Mouse (Mus musculus) CD4-positive, CD25-positive, alpha-beta regulatory T cell, adult 4 months (primary cell): ENCODE data around the gene Tmx2. TPM values are rescaled to one million over a fixed set of nuclear protein-coding genes. Genes with fewer than 3 reads are reported as not detected.
A peak's percentile ranks its signal among the peaks of the same experiment; 100 is the strongest.
"Not testable (repeated sequence)": the region's sequence is repeated elsewhere in the genome, so short reads cannot be mapped to it uniquely, and the experiment has no call there.

Experiments used
- ATAC-seq: one replicate; pipeline ENCODE4 v1.8.0; 2017
- polyA plus RNA-seq, 2 experiments: library from polyadenylated mRNA; unstranded; fragments of 100-300 nt; shearing (Covaris generic); gene quantifications; one replicate each; pipeline ENCODE4 v1.2.1; 2017

The Tmx2 gene
- 100 to 1,000 TPM; 115 to 140 TPM for polyA plus RNA-seq

- ATAC-seq, result no peak
These were observed at the start of gene Tmx2 for GRCm38 (mm10) chr2:84679016-84679415. Tmx2 (minus strand) TSS chr2:84679140.

GRCm38 (mm10) chr2:84728191-84728590 lies 49.3 kb upstream of the Tmx2 start:
- not testable (repeated sequence) for ATAC-seq

- ATAC-seq, result peak; percentile 98
These were observed 48.4 kb upstream of the Tmx2 start, which contains the start of gene Clp1 for GRCm38 (mm10) chr2:84727172-84727858. Clp1 (minus strand) TSS chr2:84727350.

GRCm38 (mm10) chr2:84726716-84727115 lies 47.8 kb upstream of the Tmx2 start:
- no peak for ATAC-seq

- no peak for ATAC-seq
These were observed 46.8 kb upstream of the Tmx2 start for GRCm38 (mm10) chr2:84725770-84726169.

GRCm38 (mm10) chr2:84723856-84724255 lies 44.9 kb upstream of the Tmx2 start:
- ATAC-seq, result no peak

- ATAC-seq, result no peak
These were observed 42.2 kb upstream of the Tmx2 start for GRCm38 (mm10) chr2:84721182-84721581.

GRCm38 (mm10) chr2:84720718-84721117 lies 41.8 kb upstream of the Tmx2 start:
- no peak for ATAC-seq

- no peak for ATAC-seq
These were observed 38.4 kb upstream of the Tmx2 start for GRCm38 (mm10) chr2:84717357-84717756.

GRCm38 (mm10) chr2:84716423-84717355 lies 37.7 kb upstream of the Tmx2 start:
- ATAC-seq, result no peak

GRCm38 (mm10) chr2:84715562-84716361 lies 36.8 kb upstream of the Tmx2 start:
- ATAC-seq, result peak; percentile 87

GRCm38 (mm10) chr2:84714811-84715561 lies 36.0 kb upstream of the Tmx2 start, which contains the start of gene Zdhhc5:
Zdhhc5 (minus strand) TSS chr2:84715180.
- ATAC-seq, result peak; percentile 69

- peak; percentile 3 for ATAC-seq
These were observed 35.5 kb upstream of the Tmx2 start for GRCm38 (mm10) chr2:84714422-84714810.

GRCm38 (mm10) chr2:84711898-84712297 lies 33.0 kb upstream of the Tmx2 start:
- ATAC-seq, result no peak

- ATAC-seq, result no peak
These were observed 28.6 kb upstream of the Tmx2 start for GRCm38 (mm10) chr2:84707523-84707922.

GRCm38 (mm10) chr2:84705295-84705694 lies 26.4 kb upstream of the Tmx2 start:
- no peak for ATAC-seq

GRCm38 (mm10) chr2:84704329-84704728 lies 25.4 kb upstream of the Tmx2 start:
- ATAC-seq, result no peak

GRCm38 (mm10) chr2:84703497-84703896 lies 24.6 kb upstream of the Tmx2 start:
- ATAC-seq, result no peak

GRCm38 (mm10) chr2:84695007-84695695 lies 16.2 kb upstream of the Tmx2 start:
- ATAC-seq, result peak; percentile 25

- ATAC-seq, result no peak
These were observed 11.1 kb upstream of the Tmx2 start for GRCm38 (mm10) chr2:84690050-84690449.
